Mouse (Mus musculus): ENCODE measurements around the gene Rbm47. TPM values are rescaled to one million over a fixed set of nuclear protein-coding genes. Genes with fewer than 3 reads are reported as not detected.

Gene Rbm47
- polyA plus RNA-seq, 1 experiment from 2014 or later, result 41.5 TPM

DNA sequence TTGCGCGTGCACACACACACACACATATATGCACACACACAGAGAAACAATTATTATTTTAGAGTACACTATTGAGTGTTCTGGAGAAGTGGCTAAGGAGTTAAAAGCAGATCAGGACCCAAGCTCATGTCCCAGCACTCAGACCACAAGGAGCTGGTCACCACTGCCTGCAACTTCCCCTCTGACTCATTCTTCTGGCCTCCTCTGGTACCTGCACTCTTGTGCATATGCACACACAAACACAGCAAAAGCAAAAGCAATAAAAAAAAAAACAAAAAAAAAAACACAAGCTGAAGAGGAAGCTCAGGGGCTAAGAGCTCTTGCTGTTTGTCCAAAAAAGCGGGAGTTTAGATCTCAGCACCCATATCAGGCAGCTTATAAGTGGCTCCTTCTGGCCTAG lies 25.6 kb downstream of the Rbm47 start:
- no peaks in the 10 kb centered on the region for H3K4me1 ChIP-seq (ENCODE audit: insufficient read depth, low read depth, low read length)
- no peak overlapping the region for H3K27ac ChIP-seq (ENCODE audit: low read length)
- TF ChIP-seq CTCF (IDR thresholded peaks at IDR 0.05) (no peak), EP300 (IDR thresholded peaks at IDR 0.05) (no peak)
- peak; percentile 69 for DNase-seq (ENCODE audit: low spot score)
- H3K9me3 ChIP-seq (ENCODE audit: low read length), result no peaks in the 10 kb centered on the region
- no peak overlapping the region for H3K9ac ChIP-seq (replicated peaks; ENCODE audit: low read depth)
- H3K27me3 ChIP-seq (replicated peaks; ENCODE audit: insufficient read depth, low read length), result 0 out of 2 replicates have a peak, but pooled peaks cover 2% of the 10 kb centered on the region
- H3K4me3 ChIP-seq (ENCODE audit: low read depth, low read length), result no peak overlapping the region
- H3K4me2 ChIP-seq (replicated peaks; ENCODE audit: low read depth, low read length), result no peak overlapping the region
- WGBS, result 87% methylated on average over 3 of the region's 3 CpGs
- no peaks in the 10 kb centered on the region for H3K36me3 ChIP-seq (ENCODE audit: insufficient read depth, low read length)
- ATAC-seq, result no peak

DNA sequence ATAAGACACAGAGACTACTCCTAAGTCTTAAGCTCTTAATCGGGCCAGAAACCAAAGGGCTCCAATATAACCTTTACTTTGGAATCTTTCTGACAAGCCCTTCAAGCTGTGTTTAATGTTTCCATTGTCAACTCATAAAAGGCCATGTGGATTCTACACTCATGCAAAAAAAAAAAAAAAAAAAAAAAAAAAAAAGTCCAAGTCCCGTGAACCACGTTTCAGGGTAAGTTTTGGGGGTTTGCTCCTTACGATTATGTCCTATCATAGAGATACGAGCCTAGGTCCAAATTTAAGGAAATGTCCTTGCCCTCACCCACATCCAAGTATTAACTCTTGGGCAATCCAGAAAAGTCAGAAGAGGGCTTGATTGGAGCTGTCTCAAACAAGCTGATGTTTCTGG lies 27.3 kb downstream of the Rbm47 start:
- Histone ChIP-seq H3K4me3 (ENCODE audit: low read depth, low read length) (no peak overlapping the region), H3K4me1 (ENCODE audit: insufficient read depth, low read depth, low read length) (no peaks in the 10 kb centered on the region), H3K27ac (ENCODE audit: low read length) (no peak overlapping the region), H3K9me3 (ENCODE audit: low read length) (no peaks in the 10 kb centered on the region), H3K4me2 (replicated peaks; ENCODE audit: low read depth, low read length) (no peak overlapping the region), H3K9ac (replicated peaks; ENCODE audit: low read depth) (no peak overlapping the region), H3K36me3 (ENCODE audit: insufficient read depth, low read length) (no peaks in the 10 kb centered on the region), H3K27me3 (replicated peaks; ENCODE audit: insufficient read depth, low read length) (no peaks in the 10 kb centered on the region)
- no peak for DNase-seq (ENCODE audit: low spot score)
- TF ChIP-seq EP300 (IDR thresholded peaks at IDR 0.05), result no peak
- no peak for TF ChIP-seq CTCF (IDR thresholded peaks at IDR 0.05)
- no peak for ATAC-seq
- 65% methylated on average over 5 of the region's 5 CpGs for WGBS

DNA sequence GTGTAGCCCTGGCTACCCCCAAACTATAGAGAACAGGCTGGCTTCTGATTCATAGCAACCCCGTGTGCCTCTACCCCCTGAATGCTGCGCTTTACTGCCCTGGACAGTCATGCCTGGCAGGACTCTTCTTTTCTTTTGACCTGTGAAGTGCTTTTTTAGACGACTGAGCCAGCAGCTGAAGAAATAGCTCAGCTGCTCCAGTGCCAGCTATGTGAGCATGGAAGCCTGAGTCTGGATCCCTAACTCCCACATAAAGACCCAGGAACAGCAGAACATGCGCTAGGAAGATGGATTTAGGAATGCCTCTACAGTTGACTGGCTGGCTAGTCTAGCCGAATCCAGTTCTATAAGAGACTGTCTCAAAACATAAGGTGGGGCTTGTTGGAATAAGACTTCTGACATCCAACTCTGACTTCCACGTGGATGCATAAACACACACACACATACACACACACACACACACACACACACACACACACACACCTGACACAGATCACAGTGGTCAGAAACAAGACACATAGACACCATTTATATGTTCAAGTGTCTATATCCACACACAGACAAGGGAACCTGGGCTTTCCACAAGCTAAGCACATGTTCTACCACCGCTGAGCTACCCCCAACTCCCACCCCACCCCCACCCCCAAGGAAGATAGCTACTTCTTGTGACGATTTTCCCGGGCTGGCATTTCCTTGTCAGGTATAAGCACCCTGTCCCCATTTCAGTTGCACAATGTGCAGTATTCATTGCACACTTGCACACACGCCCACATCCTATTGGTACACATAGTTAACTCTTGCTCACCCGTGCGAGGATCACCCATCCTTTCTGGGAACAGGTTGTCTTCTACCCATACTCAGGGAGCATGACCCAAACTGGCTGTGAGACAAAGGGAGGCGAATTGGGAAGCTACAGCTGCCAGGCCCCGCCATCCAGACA lies 29.6 kb downstream of the Rbm47 start:
- Histone ChIP-seq H3K4me3 (ENCODE audit: low read depth, low read length) (no peak overlapping the region), H3K4me2 (replicated peaks; ENCODE audit: low read depth, low read length) (no peak overlapping the region), H3K9ac (replicated peaks; ENCODE audit: low read depth) (no peak overlapping the region), H3K4me1 (ENCODE audit: insufficient read depth, low read depth, low read length) (no peaks in the 10 kb centered on the region), H3K27me3 (replicated peaks; ENCODE audit: insufficient read depth, low read length) (no peaks in the 10 kb centered on the region), H3K36me3 (ENCODE audit: insufficient read depth, low read length) (no peaks in the 10 kb centered on the region), H3K9me3 (ENCODE audit: low read length) (no peaks in the 10 kb centered on the region), H3K27ac (ENCODE audit: low read length) (no peak overlapping the region)
- no peak for TF ChIP-seq CTCF (IDR thresholded peaks at IDR 0.05)
- no peak for TF ChIP-seq EP300 (IDR thresholded peaks at IDR 0.05)
- WGBS, result 70% methylated on average over 14 of the region's 14 CpGs
- DNase-seq (ENCODE audit: low spot score), result peak; percentile 41
- peak; percentile 22; the same call in 1 of the 2 replicates for ATAC-seq

DNA sequence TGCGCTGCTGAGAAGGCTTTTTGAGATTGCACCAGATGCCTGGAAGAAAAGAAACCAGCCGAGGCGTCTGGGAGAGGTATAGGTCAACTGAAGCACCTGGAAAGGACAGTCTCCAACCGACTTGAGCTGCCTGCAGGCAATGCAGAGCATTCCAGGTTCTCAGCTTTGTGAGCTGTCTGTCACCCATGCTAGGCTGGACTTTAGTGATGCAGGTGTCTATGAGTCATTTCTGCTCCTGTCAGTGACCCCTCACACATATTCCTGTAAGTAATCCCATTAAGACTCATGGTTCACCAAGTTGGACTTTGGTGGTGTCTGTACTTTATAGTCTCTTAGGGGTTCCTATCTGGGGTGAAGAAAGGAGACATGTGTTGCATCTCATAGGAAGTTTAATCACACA lies 31.4 kb downstream of the Rbm47 start:
- no peaks in the 10 kb centered on the region for H3K9me3 ChIP-seq (ENCODE audit: low read length)
- H3K27me3 ChIP-seq (replicated peaks; ENCODE audit: insufficient read depth, low read length), result no peaks in the 10 kb centered on the region
- H3K4me2 ChIP-seq (replicated peaks; ENCODE audit: low read depth, low read length), result no peak overlapping the region
- no peak for DNase-seq (ENCODE audit: low spot score)
- H3K27ac ChIP-seq (ENCODE audit: low read length), result no peak overlapping the region
- H3K36me3 ChIP-seq (ENCODE audit: insufficient read depth, low read length), result no peaks in the 10 kb centered on the region
- 86% methylated on average over 4 of the region's 4 CpGs for WGBS
- TF ChIP-seq CTCF (IDR thresholded peaks at IDR 0.05), result no peak
- no peak for TF ChIP-seq EP300 (IDR thresholded peaks at IDR 0.05)
- H3K4me3 ChIP-seq (ENCODE audit: low read depth, low read length), result no peak overlapping the region
- no peak overlapping the region for H3K9ac ChIP-seq (replicated peaks; ENCODE audit: low read depth)
- ATAC-seq, result no peak
- H3K4me1 ChIP-seq (ENCODE audit: insufficient read depth, low read depth, low read length), result no peaks in the 10 kb centered on the region; the same call in 1 of the 2 replicates

DNA sequence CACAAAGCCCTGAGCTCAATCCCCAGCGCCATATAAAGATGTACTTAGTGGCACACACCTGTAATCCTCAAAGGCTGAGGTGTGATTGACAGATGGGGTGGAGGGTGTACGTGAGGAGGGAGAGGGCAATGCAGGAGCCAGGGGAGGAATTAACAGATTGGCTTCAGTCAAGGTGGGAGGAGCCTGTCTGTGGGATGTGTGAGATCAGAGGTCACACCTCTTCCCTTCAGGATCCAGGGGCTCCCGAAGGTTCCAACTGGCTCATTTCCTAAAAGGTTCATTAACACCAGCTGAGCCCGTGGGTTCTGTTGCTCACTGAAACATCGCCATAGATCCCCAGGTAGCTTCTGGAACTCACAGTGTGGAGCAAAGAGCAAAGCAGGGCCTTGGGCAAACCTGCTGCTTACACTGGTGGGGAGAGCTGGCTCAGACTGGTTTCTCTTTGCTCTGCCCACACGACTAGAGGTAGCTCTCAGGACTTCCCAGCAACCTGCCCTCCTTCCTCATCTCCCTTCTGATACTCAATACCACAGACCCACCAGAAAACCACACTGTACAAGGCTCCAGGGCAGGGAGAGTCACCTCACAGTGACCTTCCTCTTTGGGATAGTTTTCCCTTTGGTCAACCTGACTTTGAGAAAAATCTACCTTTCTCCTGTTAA lies 33.2 kb downstream of the Rbm47 start:
- Histone ChIP-seq H3K4me2 (replicated peaks; ENCODE audit: low read depth, low read length) (no peak overlapping the region), H3K9me3 (ENCODE audit: low read length) (no peaks in the 10 kb centered on the region), H3K4me1 (ENCODE audit: insufficient read depth, low read depth, low read length) (no peaks in the 10 kb centered on the region; the same call in 1 of the 2 replicates), H3K9ac (replicated peaks; ENCODE audit: low read depth) (no peak overlapping the region), H3K4me3 (ENCODE audit: low read depth, low read length) (no peak overlapping the region), H3K36me3 (ENCODE audit: insufficient read depth, low read length) (no peaks in the 10 kb centered on the region), H3K27me3 (replicated peaks; ENCODE audit: insufficient read depth, low read length) (no peaks in the 10 kb centered on the region), H3K27ac (ENCODE audit: low read length) (peak overlapping the region; percentile 26; the same call in 1 of the 2 replicates)
- DNase-seq (ENCODE audit: low spot score) (peak; percentile 33), ATAC-seq (peak; percentile 37; the same call in 1 of the 2 replicates)
- 27% methylated on average over 6 of the region's 6 CpGs for WGBS
- TF ChIP-seq EP300 (IDR thresholded peaks at IDR 0.05) (no peak), CTCF (IDR thresholded peaks at IDR 0.05) (no peak)

DNA sequence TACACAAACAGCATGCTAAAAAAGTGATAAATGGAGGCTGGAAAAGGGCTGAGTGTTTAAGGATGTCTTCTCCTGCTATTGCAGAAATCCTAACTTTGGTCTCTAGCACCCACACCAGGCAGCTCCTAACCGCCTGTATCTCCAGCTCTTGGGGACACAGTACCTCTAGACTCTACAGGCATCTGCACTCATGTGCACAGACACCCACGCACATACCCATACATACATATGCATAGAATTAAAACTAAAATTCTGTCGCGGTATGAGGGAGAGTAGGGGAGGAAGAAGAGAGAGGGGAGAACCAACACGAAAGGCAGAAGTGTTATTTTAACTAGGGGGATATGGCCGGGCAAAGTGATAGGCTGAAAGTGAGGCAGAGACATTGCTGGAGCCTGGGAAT lies 33.7 kb downstream of the Rbm47 start:
- no peaks in the 10 kb centered on the region for H3K27me3 ChIP-seq (replicated peaks; ENCODE audit: insufficient read depth, low read length)
- DNase-seq (ENCODE audit: low spot score) (no peak), ATAC-seq (no peak)
- no peak overlapping the region for H3K27ac ChIP-seq (ENCODE audit: low read length)
- TF ChIP-seq EP300 (IDR thresholded peaks at IDR 0.05) (no peak), CTCF (IDR thresholded peaks at IDR 0.05) (no peak)
- H3K36me3 ChIP-seq (ENCODE audit: insufficient read depth, low read length), result no peaks in the 10 kb centered on the region
- WGBS, result 59% methylated on average over 6 of the region's 6 CpGs
- H3K4me3 ChIP-seq (ENCODE audit: low read depth, low read length), result no peak overlapping the region
- no peak overlapping the region for H3K4me2 ChIP-seq (replicated peaks; ENCODE audit: low read depth, low read length)
- H3K4me1 ChIP-seq (ENCODE audit: insufficient read depth, low read depth, low read length), result no peaks in the 10 kb centered on the region; the same call in 1 of the 2 replicates
- no peak overlapping the region for H3K9ac ChIP-seq (replicated peaks; ENCODE audit: low read depth)
- no peaks in the 10 kb centered on the region for H3K9me3 ChIP-seq (ENCODE audit: low read length)

Data from lung, postnatal 0 days (tissue).